Mouse (Mus musculus): ENCODE measurements around the gene Ticam1. TPM values are rescaled to one million over a fixed set of nuclear protein-coding genes. Genes with fewer than 3 reads are reported as not detected.

The Ticam1 gene
- polyA plus RNA-seq, 1 experiment from 2014 or later: 8.6 TPM

GRCm38 (mm10) chr17:56273986-56274385 lies 2.6 kb downstream of the Ticam1 start:
- peaks cover 48% of the 10 kb centered on the region for H3K4me1 ChIP-seq (replicated peaks)
- no peak overlapping the region for H3K27ac ChIP-seq (ENCODE audit: poor library complexity, severe bottlenecking)
- peaks cover 54% of the 10 kb centered on the region for H3K36me3 ChIP-seq
- H3K4me2 ChIP-seq: no peak overlapping the region
- H3K4me3 ChIP-seq: no peak overlapping the region
- WGBS: 80% methylated on average over 5 of the region's 5 CpGs
- H3K9ac ChIP-seq: peak overlapping the region; percentile 45; the same call in 1 of the 2 replicates
- H3K9me3 ChIP-seq (replicated peaks): no peaks in the 10 kb centered on the region
- ATAC-seq (ENCODE audit: insufficient number of reproducible peaks, low FRiP score): no peak
- no peaks in the 10 kb centered on the region for H3K27me3 ChIP-seq (replicated peaks)

DNA sequence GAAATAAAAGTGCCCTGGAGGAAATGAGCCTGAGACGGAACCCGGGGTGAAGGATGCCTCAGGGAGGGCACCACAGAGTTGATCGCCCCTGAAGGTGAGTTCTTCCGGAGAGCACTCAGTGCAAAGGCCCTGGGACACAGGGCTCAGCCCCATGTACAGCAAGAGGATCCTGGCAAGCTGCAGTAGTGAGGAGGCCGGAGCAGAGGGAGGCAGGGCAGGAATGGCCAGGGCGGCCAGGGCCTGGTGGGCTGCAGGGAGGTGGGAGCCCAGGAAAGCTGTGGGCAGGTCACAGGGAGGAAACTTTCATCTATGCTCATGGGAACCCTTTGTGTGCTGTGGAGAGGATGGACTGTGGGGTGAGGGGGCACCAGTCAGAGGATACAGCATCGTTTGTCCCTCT lies 3.1 kb downstream of the Ticam1 start:
- H3K27ac ChIP-seq (ENCODE audit: poor library complexity, severe bottlenecking): no peak overlapping the region
- no peak overlapping the region for H3K4me3 ChIP-seq
- 81% methylated on average over 7 of the region's 7 CpGs for WGBS
- H3K4me2 ChIP-seq: no peak overlapping the region
- peaks cover 49% of the 10 kb centered on the region for H3K36me3 ChIP-seq
- no peaks in the 10 kb centered on the region for H3K27me3 ChIP-seq (replicated peaks)
- no peaks in the 10 kb centered on the region for H3K9me3 ChIP-seq (replicated peaks)
- ATAC-seq (ENCODE audit: insufficient number of reproducible peaks, low FRiP score): no peak
- H3K9ac ChIP-seq: peak overlapping the region; percentile 38
- peaks cover 45% of the 10 kb centered on the region for H3K4me1 ChIP-seq (replicated peaks)

DNA sequence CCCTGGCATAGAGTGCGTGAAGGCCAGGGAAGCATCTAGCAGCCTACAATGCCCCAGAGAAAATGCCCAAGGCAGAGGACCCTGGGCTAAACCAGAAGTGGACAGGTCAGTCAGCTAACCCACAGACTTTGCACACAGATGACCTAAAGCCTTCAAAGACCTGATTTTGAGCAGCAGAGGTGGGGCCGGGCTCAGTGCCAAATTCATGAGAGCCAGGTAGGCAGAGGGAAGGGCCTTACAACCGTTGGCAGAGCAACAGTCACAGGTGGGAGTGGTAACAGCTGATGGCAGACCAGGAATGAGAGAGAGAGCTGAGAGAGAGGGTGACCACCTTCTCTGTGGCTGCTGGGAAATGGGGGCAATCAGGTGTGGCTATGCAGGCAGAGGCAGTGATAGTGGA lies 3.9 kb downstream of the Ticam1 start:
- ATAC-seq (ENCODE audit: insufficient number of reproducible peaks, low FRiP score): no peak
- Histone ChIP-seq H3K9me3 (replicated peaks) (no peaks in the 10 kb centered on the region), H3K9ac (no peak overlapping the region), H3K27me3 (replicated peaks) (no peaks in the 10 kb centered on the region), H3K36me3 (peaks cover 46% of the 10 kb centered on the region), H3K4me3 (no peak overlapping the region), H3K4me2 (no peak overlapping the region), H3K27ac (ENCODE audit: poor library complexity, severe bottlenecking) (no peak overlapping the region), H3K4me1 (replicated peaks) (peaks cover 36% of the 10 kb centered on the region)
- WGBS: 77% methylated on average over 3 of the region's 3 CpGs

DNA sequence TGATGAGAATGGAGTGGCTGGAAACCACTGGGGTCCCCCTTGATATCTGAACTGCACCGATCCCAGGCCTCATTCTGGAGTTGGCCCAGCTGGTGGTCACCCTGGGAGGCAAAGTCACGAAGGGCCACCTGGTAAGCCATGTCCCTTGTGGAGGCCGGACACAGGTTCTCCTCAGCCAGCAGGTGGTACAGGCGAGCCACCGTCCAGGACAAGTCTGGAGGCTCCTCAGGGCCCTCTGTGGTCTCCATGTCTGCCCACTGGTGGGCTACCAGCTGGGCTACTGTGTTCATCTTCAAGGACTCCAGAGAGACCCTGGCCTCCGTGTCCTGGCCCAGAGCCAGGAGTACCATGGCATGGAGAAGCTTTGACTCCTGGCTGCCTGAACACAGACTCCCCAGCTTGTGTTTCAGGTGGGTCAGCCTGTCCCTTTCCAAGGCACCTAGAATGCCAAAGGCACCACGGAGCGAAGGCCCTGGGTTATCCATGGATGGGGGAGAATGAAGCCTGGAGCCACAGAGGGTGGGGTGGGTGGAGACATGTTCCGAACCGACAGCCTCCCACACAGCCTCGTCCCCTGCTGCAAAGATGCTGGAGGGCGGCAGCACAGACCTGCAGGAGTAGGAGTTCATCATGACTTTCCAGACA lies 4.9 kb downstream of the Ticam1 start:
- ATAC-seq (ENCODE audit: insufficient number of reproducible peaks, low FRiP score): no peak
- H3K9me3 ChIP-seq (replicated peaks): no peaks in the 10 kb centered on the region
- no peak overlapping the region for H3K4me3 ChIP-seq
- no peak overlapping the region for H3K9ac ChIP-seq
- no peak overlapping the region for H3K27ac ChIP-seq (ENCODE audit: poor library complexity, severe bottlenecking)
- peaks cover 46% of the 10 kb centered on the region for H3K36me3 ChIP-seq
- H3K4me1 ChIP-seq (replicated peaks): peaks cover 28% of the 10 kb centered on the region
- H3K27me3 ChIP-seq (replicated peaks): no peaks in the 10 kb centered on the region
- H3K4me2 ChIP-seq: no peak overlapping the region
- WGBS: 82% methylated on average over 12 of the region's 12 CpGs

- peak overlapping the region; percentile 60 for H3K9ac ChIP-seq
- peaks cover 53% of the 10 kb centered on the region for H3K36me3 ChIP-seq
- ATAC-seq (ENCODE audit: insufficient number of reproducible peaks, low FRiP score): 0 out of 2 replicates have a peak, but pooled peaks have one; percentile 5
Observed at GRCm38 (mm10) chr17:56269741-56270140, 6.8 kb downstream of the Ticam1 start.

GRCm38 (mm10) chr17:56269153-56269630 lies 7.4 kb downstream of the Ticam1 start:
- peak; percentile 77 for ATAC-seq (ENCODE audit: insufficient number of reproducible peaks, low FRiP score)
- H3K27me3 ChIP-seq (replicated peaks): no peaks in the 10 kb centered on the region
- H3K4me2 ChIP-seq: peak overlapping the region; percentile 66
- no peaks in the 10 kb centered on the region for H3K9me3 ChIP-seq (replicated peaks)
- peak overlapping the region; percentile 30 for H3K4me3 ChIP-seq
- 21% methylated on average over 12 of the region's 12 CpGs for WGBS
- H3K27ac ChIP-seq (ENCODE audit: poor library complexity, severe bottlenecking): peak overlapping the region; percentile 62
- peaks cover 52% of the 10 kb centered on the region for H3K36me3 ChIP-seq
- H3K4me1 ChIP-seq (replicated peaks): peaks cover 31% of the 10 kb centered on the region
- H3K9ac ChIP-seq: peak overlapping the region; percentile 60

More at GRCm38 (mm10) chr17:56269741-56270140, 6.8 kb downstream of the Ticam1 start:
- Histone ChIP-seq H3K9me3 (replicated peaks) (no peaks in the 10 kb centered on the region), H3K4me1 (replicated peaks) (peaks cover 35% of the 10 kb centered on the region), H3K27ac (ENCODE audit: poor library complexity, severe bottlenecking) (peak overlapping the region; percentile 62), H3K27me3 (replicated peaks) (no peaks in the 10 kb centered on the region), H3K4me3 (peak overlapping the region; percentile 30), H3K4me2 (peak overlapping the region; percentile 66)
- 75% methylated on average over 3 of the region's 3 CpGs for WGBS

GRCm38 (mm10) chr17:56266271-56266670 lies 10.3 kb downstream of the Ticam1 start:
- Histone ChIP-seq H3K4me2 (no peak overlapping the region), H3K9me3 (replicated peaks) (no peaks in the 10 kb centered on the region), H3K27me3 (replicated peaks) (no peaks in the 10 kb centered on the region), H3K4me1 (replicated peaks) (peaks cover 35% of the 10 kb centered on the region), H3K9ac (0 out of 2 replicates have a peak overlapping the region, but pooled peaks have one; percentile 10), H3K36me3 (peaks cover 35% of the 10 kb centered on the region), H3K4me3 (no peak overlapping the region), H3K27ac (ENCODE audit: poor library complexity, severe bottlenecking) (no peak overlapping the region; the same call in 1 of the 2 replicates)
- WGBS: 40% methylated on average over 3 of the region's 3 CpGs
- ATAC-seq (ENCODE audit: insufficient number of reproducible peaks, low FRiP score): no peak

DNA sequence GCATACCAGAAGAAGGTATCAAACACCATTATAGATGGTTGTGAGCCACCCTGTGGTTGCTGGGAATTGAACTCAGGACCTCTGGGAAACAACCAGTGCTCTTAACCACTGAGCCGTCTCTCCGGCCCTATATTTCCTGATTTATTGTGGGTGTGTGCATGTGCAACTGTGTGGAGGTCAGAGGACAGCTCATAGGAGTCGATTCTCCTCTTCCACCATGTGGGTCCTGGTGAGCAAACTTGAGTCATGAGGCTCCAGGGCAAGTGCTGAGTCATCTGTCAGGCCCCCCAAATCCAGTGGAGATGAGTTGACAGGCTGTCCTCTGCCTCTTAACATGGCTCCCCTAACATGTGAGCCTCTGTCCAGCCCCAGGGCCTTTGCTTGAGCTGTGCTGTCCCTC lies 10.7 kb downstream of the Ticam1 start:
- Histone ChIP-seq H3K4me2 (no peak overlapping the region), H3K27ac (ENCODE audit: poor library complexity, severe bottlenecking) (no peak overlapping the region; the same call in 1 of the 2 replicates), H3K4me3 (no peak overlapping the region), H3K36me3 (peaks cover 35% of the 10 kb centered on the region), H3K4me1 (replicated peaks) (peaks cover 39% of the 10 kb centered on the region), H3K9ac (0 out of 2 replicates have a peak overlapping the region, but pooled peaks have one; percentile 10), H3K27me3 (replicated peaks) (no peaks in the 10 kb centered on the region), H3K9me3 (replicated peaks) (no peaks in the 10 kb centered on the region)
- WGBS: 93% methylated on average over 3 of the region's 3 CpGs
- no peak for ATAC-seq (ENCODE audit: insufficient number of reproducible peaks, low FRiP score)

DNA sequence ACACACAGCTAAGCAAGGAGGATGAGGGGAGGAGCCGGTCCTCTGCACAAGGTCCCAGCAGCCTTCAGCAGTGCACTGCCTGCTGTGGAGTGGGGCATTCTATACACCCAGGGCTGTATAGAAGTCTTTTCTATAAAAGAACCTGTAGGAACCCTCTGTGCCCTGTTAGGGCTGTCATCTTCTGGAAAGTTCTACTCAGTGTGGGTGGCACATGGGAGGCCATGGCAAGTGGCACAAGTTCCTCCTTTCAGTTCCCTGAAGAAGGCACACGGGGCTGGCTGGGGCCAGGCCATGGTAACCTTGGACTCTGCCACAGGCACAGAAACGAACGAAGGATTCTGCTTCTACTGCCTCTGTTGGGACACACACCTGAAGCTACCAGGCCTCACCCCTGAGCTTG lies 11.6 kb downstream of the Ticam1 start:
- Histone ChIP-seq H3K9ac (no peak overlapping the region), H3K27ac (ENCODE audit: poor library complexity, severe bottlenecking) (no peak overlapping the region), H3K27me3 (replicated peaks) (no peaks in the 10 kb centered on the region), H3K9me3 (replicated peaks) (no peaks in the 10 kb centered on the region), H3K4me3 (no peak overlapping the region), H3K4me2 (no peak overlapping the region), H3K36me3 (peaks cover 35% of the 10 kb centered on the region), H3K4me1 (replicated peaks) (peaks cover 47% of the 10 kb centered on the region)
- no peak for ATAC-seq (ENCODE audit: insufficient number of reproducible peaks, low FRiP score)
- WGBS: 89% methylated on average over 4 of the region's 4 CpGs

DNA sequence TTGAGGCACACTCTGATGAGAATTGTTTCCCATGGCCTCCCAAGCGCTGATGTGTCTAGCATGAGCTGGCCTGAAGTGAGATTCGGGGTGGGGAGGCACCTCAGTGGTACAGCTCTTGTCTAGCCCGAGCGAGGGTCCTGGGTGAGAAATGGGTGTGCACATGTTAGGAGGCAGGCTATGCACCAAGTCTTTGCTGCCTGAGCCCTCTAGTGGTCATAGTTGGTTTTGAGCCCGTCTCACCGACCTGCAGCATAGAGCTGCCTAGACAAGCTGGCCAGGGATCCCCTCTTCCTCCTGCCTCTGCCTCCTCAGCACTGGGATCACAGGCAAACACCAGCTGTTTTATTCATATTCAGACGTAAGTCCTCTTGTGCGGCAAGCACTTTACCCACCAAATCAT lies 12.6 kb downstream of the Ticam1 start:
- Histone ChIP-seq H3K9ac (no peak overlapping the region), H3K4me1 (replicated peaks) (peaks cover 52% of the 10 kb centered on the region), H3K4me3 (no peak overlapping the region), H3K27ac (ENCODE audit: poor library complexity, severe bottlenecking) (no peak overlapping the region), H3K36me3 (peaks cover 42% of the 10 kb centered on the region), H3K4me2 (no peak overlapping the region), H3K27me3 (replicated peaks) (no peaks in the 10 kb centered on the region), H3K9me3 (replicated peaks) (no peaks in the 10 kb centered on the region)
- peak; percentile 62; the same call in 1 of the 2 replicates for ATAC-seq (ENCODE audit: insufficient number of reproducible peaks, low FRiP score)
- WGBS: 20% methylated on average over 8 of the region's 8 CpGs

DNA sequence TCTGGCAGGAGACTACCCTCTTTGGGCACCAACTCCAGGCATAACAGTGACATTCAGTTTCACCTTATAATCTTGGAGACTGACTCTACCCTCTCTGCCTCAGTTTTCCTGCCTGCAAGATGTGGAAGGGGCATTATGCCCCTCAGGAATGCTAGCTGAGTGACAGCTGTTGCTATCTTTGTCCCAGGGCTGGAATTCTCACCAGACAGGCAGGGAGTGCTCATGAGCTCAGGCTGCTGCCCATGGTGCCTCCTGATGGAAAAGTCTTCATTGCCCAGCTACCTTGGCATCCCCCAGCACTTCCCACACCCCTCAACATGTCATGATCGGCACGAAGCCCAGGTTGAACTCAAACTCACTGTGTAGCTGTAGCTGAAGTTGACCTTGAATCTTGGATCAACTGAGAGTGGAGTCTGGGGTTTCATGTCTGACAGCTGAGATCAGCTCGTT lies 13.9 kb downstream of the Ticam1 start:
- H3K4me2 ChIP-seq: peak overlapping the region; percentile 3
- H3K27me3 ChIP-seq (replicated peaks): no peaks in the 10 kb centered on the region
- peak overlapping the region; percentile 81 for H3K27ac ChIP-seq (ENCODE audit: poor library complexity, severe bottlenecking)
- WGBS: 59% methylated on average over 3 of the region's 3 CpGs
- 0 out of 2 replicates have a peak overlapping the region, but pooled peaks have one; percentile 33 for H3K9ac ChIP-seq
- no peaks in the 10 kb centered on the region for H3K9me3 ChIP-seq (replicated peaks)
- no peak overlapping the region for H3K4me3 ChIP-seq
- H3K4me1 ChIP-seq (replicated peaks): peaks cover 65% of the 10 kb centered on the region
- ATAC-seq (ENCODE audit: insufficient number of reproducible peaks, low FRiP score): no peak
- H3K36me3 ChIP-seq: peaks cover 56% of the 10 kb centered on the region

Data from heart, embryonic 12.5 days (tissue).